Mouse (Mus musculus): ENCODE data around the gene Rita1.

DNA sequence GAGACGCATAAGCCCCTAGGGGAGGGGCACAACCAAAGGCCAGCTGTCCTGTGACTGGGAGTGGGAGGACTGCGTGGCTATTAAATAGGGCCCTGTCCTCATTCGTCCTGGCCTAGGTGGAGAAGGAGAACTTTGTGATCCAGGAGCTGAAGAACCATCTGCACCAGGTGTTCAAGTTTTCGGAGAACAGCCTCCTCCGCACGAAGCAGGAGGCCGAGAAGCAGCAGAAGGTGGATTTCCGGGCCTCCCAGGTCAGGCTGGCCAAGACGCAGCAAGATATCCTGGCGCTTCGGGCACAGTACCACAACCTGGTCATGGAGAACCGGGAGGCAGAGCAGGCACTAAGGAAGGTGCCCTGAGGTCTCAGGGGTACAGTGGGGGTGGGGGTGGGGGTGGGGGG is 10.2 kb downstream of the Rita1 start:
- TF ChIP-seq CTCF (IDR thresholded peaks at IDR 0.05; ENCODE audit: low read depth) (no peak), EP300 (IDR thresholded peaks at IDR 0.05; ENCODE audit: low read depth) (no peak)
